Mouse (Mus musculus): ENCODE results near the gene Dpp3. TPM values are rescaled to one million over a fixed set of nuclear protein-coding genes. Genes with fewer than 3 reads are reported as not detected.
"Not testable (repeated sequence)": the region's sequence is repeated elsewhere in the genome, so short reads cannot be mapped to it uniquely, and the experiment has no call there.

Gene Dpp3
- total RNA-seq (2021) (10 to 100 TPM; 12.7 to 16.3 TPM), polyA plus RNA-seq (2012; rRNA removed) (36.1 and 41.0 TPM in 2 replicates)
- long read RNA-seq, transcript Dpp3-201 (18 exons, 2,683 nt), result major isoform, 5 of 12 reads
- long read RNA-seq, partial matches to known transcripts, result 4 of 12 reads
- long read RNA-seq, other reads (novel, unspliced or antisense), result 3 of 12 reads

DNA sequence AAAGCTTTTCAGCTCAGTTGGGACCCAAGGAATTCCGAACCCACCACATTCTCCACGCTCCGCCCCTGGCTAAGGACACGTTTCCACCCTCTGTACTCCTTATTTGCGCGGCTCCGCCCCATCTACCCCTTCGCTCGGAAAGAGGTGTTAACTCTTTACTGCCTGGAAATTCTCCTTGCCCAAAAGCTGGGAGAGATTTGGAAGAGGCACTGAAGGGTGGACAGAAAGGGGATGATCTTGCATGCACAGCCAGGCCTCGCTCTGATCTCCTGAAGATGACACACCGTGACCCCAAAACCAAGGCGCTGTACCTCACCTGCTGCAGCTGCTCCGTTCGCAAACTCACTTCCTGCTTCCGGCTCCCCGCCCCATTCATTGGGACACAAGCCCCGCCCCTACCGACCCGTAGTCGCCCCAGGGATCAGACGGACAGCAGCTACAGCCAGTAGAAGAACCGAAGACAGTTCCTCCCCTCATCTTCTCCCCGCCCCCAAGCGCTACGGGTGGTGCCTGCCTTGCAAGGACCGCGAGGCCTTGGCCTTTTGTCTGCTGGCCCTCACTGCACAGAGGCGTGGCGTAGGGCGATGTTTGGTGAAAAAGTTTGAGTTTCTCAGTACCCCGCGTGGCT, at the start of gene Dpp3:
TSS of gene Dpp3 (minus strand) at position 384 of the 628 bp plus-strand sequence.
- peak; percentile 92 for TF ChIP-seq POLR2A (IDR thresholded peaks at IDR 0.05; ENCODE audit: insufficient read depth, low read depth, low read length)
- peak; percentile 45; the same call in 1 of the 2 replicates for TF ChIP-seq EP300 (IDR thresholded peaks at IDR 0.05; ENCODE audit: insufficient read depth, low read depth, low read length)
- TF ChIP-seq CTCF (IDR thresholded peaks at IDR 0.05), result no peak

GRCm38 (mm10) chr19:4968236-4968635, 40.1 kb upstream of the Dpp3 start:
- H3K79me2 ChIP-seq (replicated peaks; ENCODE audit: control insufficient read depth, insufficient read depth, low read length), result no peaks in the 10 kb centered on the region
- no peak overlapping the region for H3K27ac ChIP-seq
- no peaks in the 10 kb centered on the region for H3K27me3 ChIP-seq (ENCODE audit: control insufficient read depth, insufficient read depth, low read length)
- intact Hi-C loops (cut with DNase I), result loop anchor here (2.0 kb wide), 1 partner anchor 213 kb away; no protein-coding TSS in a partner anchor
- no peak for TF ChIP-seq EP300 (IDR thresholded peaks at IDR 0.05; ENCODE audit: insufficient read depth, low read depth, low read length)
- no peak for TF ChIP-seq POLR2A (IDR thresholded peaks at IDR 0.05; ENCODE audit: insufficient read depth, low read depth, low read length)
- TF ChIP-seq CTCF (IDR thresholded peaks at IDR 0.05), result peak; percentile 55
- 95% methylated on average over 2 of the region's 2 CpGs for WGBS
- H3K4me3 ChIP-seq, result no peak overlapping the region
- no peak for DNase-seq
- no peak overlapping the region for H3K9ac ChIP-seq (ENCODE audit: low read depth, low read length)
- no peaks in the 10 kb centered on the region for H3K4me1 ChIP-seq (ENCODE audit: control insufficient read depth, insufficient read depth, low read length)
- no peaks in the 10 kb centered on the region for H3K36me3 ChIP-seq (ENCODE audit: control insufficient read depth, insufficient read depth, low read length)

More for the DNA sequence above, at the start of gene Dpp3:
- peak within 1 kb of the TSS; percentile 53 for H3K9ac ChIP-seq (ENCODE audit: low read depth, low read length)
- WGBS, result 1% methylated on average over 32 of the region's 32 CpGs
- no peaks in the 10 kb centered on the region for H3K27me3 ChIP-seq (ENCODE audit: control insufficient read depth, insufficient read depth, low read length)
- no peaks in the 10 kb centered on the region for H3K79me2 ChIP-seq (replicated peaks; ENCODE audit: control insufficient read depth, insufficient read depth, low read length)
- DNase-seq, result peak; percentile 98
- H3K4me1 ChIP-seq (ENCODE audit: control insufficient read depth, insufficient read depth, low read length), result peaks cover 8% of the 10 kb centered on the region
- peak within 1 kb of the TSS; percentile 56 for H3K4me3 ChIP-seq
- intact Hi-C loops (cut with DNase I), result loop anchor here (1.0 kb wide), 1 partner anchor 34 kb away; the partner anchor contains the start of gene Mrpl11
- H3K36me3 ChIP-seq (ENCODE audit: control insufficient read depth, insufficient read depth, low read length), result no peaks in the 10 kb centered on the region
- peak within 1 kb of the TSS; percentile 74 for H3K27ac ChIP-seq

- WGBS, result under 1% methylated on average over 34 of the region's 34 CpGs
These were observed 34.0 kb upstream of the Dpp3 start, which contains the start of gene Mrpl11 for GRCm38 (mm10) chr19:4961928-4962601. Gene Mrpl11 (plus strand): TSS chr19:4962147.

GRCm38 (mm10) chr19:4948641-4949040, 20.6 kb upstream of the Dpp3 start:
- H3K4me3 ChIP-seq; H3K4me1 ChIP-seq (ENCODE audit: control insufficient read depth, insufficient read depth, low read length); H3K36me3 ChIP-seq (ENCODE audit: control insufficient read depth, insufficient read depth, low read length); intact Hi-C loops (cut with DNase I); H3K27me3 ChIP-seq (ENCODE audit: control insufficient read depth, insufficient read depth, low read length); H3K79me2 ChIP-seq (replicated peaks; ENCODE audit: control insufficient read depth, insufficient read depth, low read length); DNase-seq; H3K9ac ChIP-seq (ENCODE audit: low read depth, low read length); H3K27ac ChIP-seq: not testable (repeated sequence)
- 80% methylated on average over 9 of the region's 9 CpGs for WGBS

More at GRCm38 (mm10) chr19:4961928-4962601, 34.0 kb upstream of the Dpp3 start, which contains the start of gene Mrpl11:
- TF ChIP-seq POLR2A (IDR thresholded peaks at IDR 0.05; ENCODE audit: insufficient read depth, low read depth, low read length) (peak; percentile 24), EP300 (IDR thresholded peaks at IDR 0.05; ENCODE audit: insufficient read depth, low read depth, low read length) (peak; percentile 82; the same call in 1 of the 2 replicates), CTCF (IDR thresholded peaks at IDR 0.05) (peak; percentile 91)
- no peaks in the 10 kb centered on the region for H3K4me1 ChIP-seq (ENCODE audit: control insufficient read depth, insufficient read depth, low read length)
- no peaks in the 10 kb centered on the region for H3K79me2 ChIP-seq (replicated peaks; ENCODE audit: control insufficient read depth, insufficient read depth, low read length)
- H3K27me3 ChIP-seq (ENCODE audit: control insufficient read depth, insufficient read depth, low read length), result no peaks in the 10 kb centered on the region
- H3K9ac ChIP-seq (ENCODE audit: low read depth, low read length), result peak within 1 kb of the TSS; percentile 85
- H3K4me3 ChIP-seq, result peak within 1 kb of the TSS; percentile 82
- H3K27ac ChIP-seq, result peak within 1 kb of the TSS; percentile 95
- DNase-seq, result peak; percentile 89 to 91
- H3K36me3 ChIP-seq (ENCODE audit: control insufficient read depth, insufficient read depth, low read length), result no peaks in the 10 kb centered on the region; the same call in 1 of the 2 replicates
- intact Hi-C loops (cut with DNase I), result loop anchor here (1.0 to 5.0 kb wide), 3 partner anchors 34 to 335 kb away; partner anchors contain the start of genes Dpp3 and Rce1

DNA sequence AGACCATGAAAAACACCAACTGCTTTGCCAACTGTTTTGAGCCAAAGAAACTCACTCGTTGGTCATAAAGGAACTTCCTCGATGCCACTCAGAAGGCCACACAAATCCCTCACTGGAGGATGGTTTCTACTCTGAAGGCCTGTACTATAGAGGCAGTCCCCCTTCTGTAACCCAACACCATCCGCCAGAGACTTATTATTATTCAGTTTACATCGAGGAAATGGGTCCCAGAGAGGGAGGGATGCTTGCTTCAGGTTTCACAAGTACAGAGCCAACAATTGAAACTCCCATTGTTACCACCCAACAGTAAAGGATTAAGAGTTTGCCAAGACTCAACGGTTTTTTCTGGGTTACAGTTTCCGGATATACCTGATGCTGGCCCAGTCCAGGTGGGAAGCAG, 17.5 kb upstream of the Dpp3 start:
- no peaks in the 10 kb centered on the region for H3K36me3 ChIP-seq (ENCODE audit: control insufficient read depth, insufficient read depth, low read length)
- H3K79me2 ChIP-seq (replicated peaks; ENCODE audit: control insufficient read depth, insufficient read depth, low read length), result no peaks in the 10 kb centered on the region
- H3K27ac ChIP-seq, result no peak overlapping the region
- H3K9ac ChIP-seq (ENCODE audit: low read depth, low read length), result no peak overlapping the region
- 52% methylated on average over 6 of the region's 6 CpGs for WGBS
- intact Hi-C loops (cut with DNase I), result no loop called here
- H3K27me3 ChIP-seq (ENCODE audit: control insufficient read depth, insufficient read depth, low read length), result no peaks in the 10 kb centered on the region; the same call in 1 of the 2 replicates
- DNase-seq, result no peak
- H3K4me1 ChIP-seq (ENCODE audit: control insufficient read depth, insufficient read depth, low read length), result no peaks in the 10 kb centered on the region
- TF ChIP-seq POLR2A (IDR thresholded peaks at IDR 0.05; ENCODE audit: insufficient read depth, low read depth, low read length), result no peak
- no peak for TF ChIP-seq CTCF (IDR thresholded peaks at IDR 0.05)
- no peak for TF ChIP-seq EP300 (IDR thresholded peaks at IDR 0.05; ENCODE audit: insufficient read depth, low read depth, low read length)
- no peak overlapping the region for H3K4me3 ChIP-seq
